Mouse (Mus musculus) mesoderm, embryonic 11.5 days (tissue): ENCODE results near the gene AC124108.1.

Experiments
- DNase-seq: peaks from one replicate; pipeline ENCODE4 v3.0.0-alpha.2; 2012; ENCODE audit warnings: low read depth, low spot score

AC124108.1 gene

GRCm38 (mm10) chr1:132200562-132201510 is 9.6 kb downstream of the AC124108.1 start:
- no peak for DNase-seq

GRCm38 (mm10) chr1:132201511-132201860 is 10.2 kb downstream of the AC124108.1 start:
- DNase-seq = no peak

- no peak for DNase-seq
Observed at GRCm38 (mm10) chr1:132201936-132202335, 10.7 kb downstream of the AC124108.1 start.

GRCm38 (mm10) chr1:132202771-132203170 is 11.5 kb downstream of the AC124108.1 start:
- no peak for DNase-seq

- DNase-seq = no peak
Observed at GRCm38 (mm10) chr1:132205958-132206357, 14.7 kb downstream of the AC124108.1 start.

- no peak for DNase-seq
Observed at GRCm38 (mm10) chr1:132206828-132207227, 15.6 kb downstream of the AC124108.1 start.

GRCm38 (mm10) chr1:132208154-132208553 is 16.9 kb downstream of the AC124108.1 start:
- no peak for DNase-seq

- no peak for DNase-seq
Observed at GRCm38 (mm10) chr1:132209400-132209799, 18.1 kb downstream of the AC124108.1 start.

GRCm38 (mm10) chr1:132210922-132211321 is 19.7 kb downstream of the AC124108.1 start:
- DNase-seq = no peak

GRCm38 (mm10) chr1:132211672-132212071 is 20.4 kb downstream of the AC124108.1 start:
- DNase-seq = no peak

GRCm38 (mm10) chr1:132212218-132212617 is 21.0 kb downstream of the AC124108.1 start:
- DNase-seq = no peak

- no peak for DNase-seq
Observed at GRCm38 (mm10) chr1:132213076-132213475, 21.8 kb downstream of the AC124108.1 start.

- no peak for DNase-seq
Observed at GRCm38 (mm10) chr1:132216276-132216675, 25.0 kb downstream of the AC124108.1 start.

- no peak for DNase-seq
Observed at GRCm38 (mm10) chr1:132221627-132222026, 30.4 kb downstream of the AC124108.1 start.

- no peak for DNase-seq
Observed at GRCm38 (mm10) chr1:132222166-132222565, 30.9 kb downstream of the AC124108.1 start.

- no peak for DNase-seq
Observed at GRCm38 (mm10) chr1:132226297-132227080, 35.2 kb downstream of the AC124108.1 start.

GRCm38 (mm10) chr1:132229667-132230066 is 38.4 kb downstream of the AC124108.1 start, which contains the start of gene Gm10188:
Gene Gm10188, minus strand, starts transcription at chr1:132229767.
- DNase-seq = no peak

GRCm38 (mm10) chr1:132231470-132232274 is 40.4 kb downstream of the AC124108.1 start:
- DNase-seq = no peak

GRCm38 (mm10) chr1:132233566-132233965 is 42.3 kb downstream of the AC124108.1 start:
- peak; percentile 61 for DNase-seq

- DNase-seq = no peak
Observed at GRCm38 (mm10) chr1:132234757-132235273, 43.6 kb downstream of the AC124108.1 start.

- DNase-seq = peak; percentile 65
Observed at GRCm38 (mm10) chr1:132237585-132238159, 46.4 kb downstream of the AC124108.1 start.
